Mouse (Mus musculus) T-cell, adult 2 months (primary cell): ENCODE measurements around the gene Map1s.

Source experiments
- DNase-seq: peaks from one replicate; pipeline ENCODE4 v3.0.0; 2022; ENCODE audit warnings: low spot score

Gene Map1s

GRCm38 (mm10) chr8:70905831-70906736, at the start of gene Map1s:
TSS of gene Map1s (plus strand) at chr8:70905932.
- DNase-seq: peak; percentile 72

- no peak for DNase-seq
Measured at GRCm38 (mm10) chr8:70856028-70856427, 49.7 kb upstream of the Map1s start.

GRCm38 (mm10) chr8:70856541-70857197, 49.1 kb upstream of the Map1s start:
- no peak for DNase-seq

GRCm38 (mm10) chr8:70857516-70857915, 48.2 kb upstream of the Map1s start:
- no peak for DNase-seq

DNA sequence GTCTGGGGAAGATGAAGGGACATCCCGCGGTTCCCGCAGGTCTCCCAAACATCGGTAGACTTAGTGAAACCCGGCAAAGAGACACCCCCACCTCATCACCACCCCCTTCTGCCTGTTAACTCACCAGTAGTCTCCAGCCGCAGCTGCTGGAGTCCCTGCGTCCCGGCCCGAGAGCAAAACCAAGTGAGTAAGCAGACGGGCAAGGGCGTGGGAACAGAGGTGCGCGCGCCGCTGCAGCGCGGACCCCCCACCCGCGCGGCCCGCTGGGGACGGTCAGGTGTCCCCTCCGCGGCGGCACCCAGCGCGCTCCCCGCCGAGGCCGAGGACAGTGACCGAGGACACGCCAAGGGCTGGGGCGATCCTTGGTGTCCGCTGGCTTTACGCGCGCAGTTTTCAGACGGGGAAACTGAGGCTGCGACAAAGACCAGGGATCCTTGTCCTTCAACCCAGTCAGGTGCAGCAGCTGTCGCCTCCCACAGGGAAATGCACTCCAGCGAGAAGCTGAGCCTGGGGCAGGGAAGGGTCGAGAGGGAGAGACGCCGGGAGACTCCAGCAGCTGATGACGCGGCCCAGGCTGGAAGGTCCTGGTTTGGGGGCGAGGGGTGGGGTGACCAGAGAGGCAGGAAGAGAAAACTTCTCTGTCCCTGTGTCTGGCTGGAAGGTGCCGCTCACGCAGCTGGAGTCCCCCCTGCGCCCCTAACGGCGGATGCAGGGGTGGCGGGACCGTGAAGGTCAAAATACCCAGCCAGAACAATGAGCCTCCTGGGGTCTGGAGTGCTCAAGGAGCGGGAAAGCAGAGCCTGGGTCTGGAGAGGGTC, 42.7 kb upstream of the Map1s start, which contains the start of gene Kcnn1:
Kcnn1 (minus strand) TSS at position 435 of the 818 bp plus-strand sequence.
- no peak for DNase-seq

GRCm38 (mm10) chr8:70863956-70864711, 41.6 kb upstream of the Map1s start:
- DNase-seq: peak; percentile 26

DNA sequence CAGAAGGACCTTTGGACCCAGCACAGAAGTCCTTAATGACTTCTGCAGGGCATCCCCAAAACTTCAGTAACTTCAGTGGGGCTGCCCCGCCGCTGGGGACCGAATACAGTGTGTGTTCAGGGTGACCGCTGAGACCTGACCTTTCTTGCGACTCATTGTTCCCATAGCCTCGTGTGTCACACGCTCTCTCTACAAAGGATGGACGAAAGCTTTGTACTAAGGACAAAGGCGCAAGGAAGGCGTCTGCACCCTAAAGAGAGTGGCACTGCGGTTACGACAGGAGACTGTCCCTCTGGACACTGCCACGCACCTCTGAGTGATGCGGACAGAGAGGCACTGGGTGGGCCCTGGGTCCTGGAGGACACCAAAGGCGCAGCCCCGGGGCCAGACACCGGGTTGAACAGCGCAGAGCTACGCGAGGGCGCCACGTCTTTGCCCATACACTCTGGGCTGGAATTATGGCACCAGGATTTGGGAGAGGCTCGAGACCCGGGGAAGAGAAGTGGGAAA, 41.0 kb upstream of the Map1s start:
- no peak for DNase-seq

DNA sequence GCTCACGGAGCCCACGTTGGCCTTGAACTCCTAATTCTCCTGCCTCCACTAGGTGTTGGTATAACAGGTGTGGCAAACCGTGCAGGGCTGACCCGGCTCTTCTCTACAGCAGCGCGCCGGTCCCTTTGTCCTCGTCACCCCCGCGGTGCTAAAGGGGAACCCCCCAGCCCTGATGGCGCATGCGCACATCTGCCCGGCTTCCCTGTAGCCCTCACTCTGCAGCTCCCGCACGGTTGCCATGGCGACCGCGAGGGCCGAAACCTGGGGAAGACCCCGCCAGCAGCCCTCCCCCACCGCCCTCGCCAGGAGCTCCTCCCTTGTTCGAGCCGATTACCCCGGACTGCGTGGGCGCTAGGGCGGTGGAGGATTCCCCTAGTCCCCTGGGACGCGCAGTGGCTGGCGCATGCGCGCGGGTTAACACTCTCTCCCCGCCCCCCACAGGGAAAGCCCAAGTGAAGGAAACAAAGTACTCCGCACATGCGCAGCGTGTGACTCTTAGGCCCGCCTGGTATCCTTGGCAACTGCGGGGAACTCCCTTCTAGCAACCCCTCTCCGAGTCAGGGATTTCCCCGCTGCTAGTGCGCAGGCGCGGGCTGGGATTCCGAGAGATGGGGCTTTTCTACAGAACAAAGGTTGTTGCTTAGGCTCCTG, 40.3 kb upstream of the Map1s start:
- DNase-seq: peak; percentile 100

- DNase-seq: no peak
Measured at GRCm38 (mm10) chr8:70866001-70866520, 39.7 kb upstream of the Map1s start.

GRCm38 (mm10) chr8:70866566-70866965, 39.2 kb upstream of the Map1s start:
- DNase-seq: no peak

DNA sequence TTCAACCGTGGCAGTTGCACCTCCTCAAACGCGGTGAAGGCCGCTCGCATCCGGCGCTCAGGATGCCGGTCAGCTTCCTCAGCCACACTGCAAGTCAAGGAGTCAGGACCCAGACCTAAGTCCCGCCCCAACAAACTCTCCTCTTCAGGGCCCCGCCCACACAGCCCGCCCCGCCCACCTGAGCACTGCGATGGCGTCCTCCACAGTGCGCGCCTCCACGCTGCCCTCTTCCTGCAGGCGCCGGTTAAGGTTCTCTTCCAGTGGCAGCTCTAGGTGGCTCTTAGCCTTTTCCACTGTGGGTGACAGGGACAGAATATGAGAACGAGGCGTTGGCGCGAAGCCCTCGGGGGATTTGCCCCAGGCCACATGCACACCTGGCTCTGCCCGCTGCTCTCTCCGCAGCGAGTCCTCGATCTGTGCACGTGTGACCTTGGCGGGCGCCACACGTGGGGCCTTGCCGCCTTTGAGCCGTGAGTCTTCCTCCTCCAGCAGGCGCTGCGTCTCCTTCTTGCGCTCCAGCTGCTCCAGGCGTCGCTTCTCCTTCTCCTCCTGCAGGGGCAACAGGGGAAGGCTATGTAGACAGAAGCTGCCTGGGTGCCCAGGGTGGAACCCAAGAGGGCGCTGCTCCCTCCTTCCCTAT, 37.1 kb upstream of the Map1s start:
- peak; percentile 52 for DNase-seq

DNA sequence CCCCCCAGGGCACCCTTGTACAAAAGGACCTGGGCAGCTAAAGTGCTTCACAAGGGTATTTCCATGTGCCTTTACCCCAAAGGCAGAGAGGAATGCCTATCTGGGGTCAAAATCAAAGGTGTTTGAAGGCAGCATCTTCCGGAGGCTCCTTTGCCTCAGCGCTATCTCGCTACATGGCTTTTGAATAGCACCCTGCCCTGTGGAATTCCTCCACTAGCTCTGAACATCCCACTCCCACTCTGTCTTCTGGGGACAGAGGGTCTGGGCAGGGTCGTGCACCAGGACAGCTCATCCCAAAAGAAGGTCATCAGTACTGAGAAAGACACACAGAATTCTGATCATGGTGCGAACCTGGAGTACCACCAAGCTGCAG, 36.5 kb upstream of the Map1s start:
- DNase-seq: no peak

- peak; percentile 75 for DNase-seq
Measured at GRCm38 (mm10) chr8:70869601-70870041, 36.1 kb upstream of the Map1s start.

DNA sequence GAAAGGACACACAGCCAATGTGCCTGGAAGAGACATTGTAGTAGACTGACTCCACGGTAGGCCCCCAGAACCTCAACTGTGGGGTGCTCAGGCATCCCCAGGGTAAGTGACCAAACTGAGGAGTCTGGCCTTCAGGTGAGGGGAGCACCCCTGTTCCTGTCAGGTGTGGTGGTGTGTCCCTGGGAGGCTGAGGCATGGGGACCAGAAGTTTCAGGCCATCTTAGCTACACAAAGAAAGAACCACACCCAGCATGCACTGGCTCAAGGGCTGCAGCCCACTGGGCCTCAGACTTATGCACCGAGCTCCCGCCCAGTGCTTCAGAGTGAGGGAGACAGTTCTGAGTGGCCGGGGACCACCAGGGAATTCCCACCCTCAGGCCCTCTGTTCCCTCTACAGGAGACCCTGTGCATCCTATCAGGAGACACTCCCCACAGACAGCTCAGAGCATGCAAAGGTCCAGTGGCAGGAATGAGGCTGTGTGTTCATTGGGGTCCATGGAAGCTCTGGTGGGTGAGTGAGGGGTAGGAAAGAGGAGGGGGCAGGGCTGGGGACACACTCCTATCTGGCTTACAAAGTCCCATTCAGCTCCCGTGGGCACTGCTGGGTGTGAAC, 34.4 kb upstream of the Map1s start:
- no peak for DNase-seq

- DNase-seq: no peak
Measured at GRCm38 (mm10) chr8:70872643-70873363, 32.9 kb upstream of the Map1s start.

DNA sequence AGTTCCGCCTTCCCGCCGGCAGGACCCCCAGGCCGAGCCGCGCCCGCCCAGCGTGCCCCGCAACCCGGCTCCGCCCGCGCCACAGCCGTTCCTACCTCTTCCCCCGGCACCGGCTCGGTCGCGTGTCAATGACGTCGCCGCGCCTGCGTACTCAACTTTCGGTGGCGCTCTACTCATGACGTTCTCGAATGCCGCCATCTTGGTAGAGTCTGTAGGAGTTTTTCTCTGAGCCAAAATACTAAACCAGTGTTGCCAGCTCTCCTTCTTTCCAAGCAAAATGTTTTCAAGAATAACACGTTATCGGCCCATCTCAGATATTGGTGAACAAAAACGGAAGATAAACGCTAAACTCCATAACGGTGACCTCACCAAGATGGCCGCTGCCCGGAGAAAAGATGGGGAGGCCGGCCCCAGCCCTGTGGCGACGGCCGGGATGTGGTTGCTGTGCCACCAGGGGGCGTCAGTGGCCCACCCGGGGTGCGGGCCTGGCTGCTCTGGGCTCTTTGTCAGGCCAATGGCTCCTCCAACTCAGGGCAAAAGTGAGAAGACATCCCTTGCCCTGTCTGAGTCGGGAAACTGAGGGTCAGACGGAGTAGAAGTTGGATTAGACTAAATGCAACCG, 32.3 kb upstream of the Map1s start, which contains the start of gene Ccdc124:
Ccdc124 (minus strand) TSS at position 572 of the 622 bp plus-strand sequence.
- DNase-seq: peak; percentile 94

DNA sequence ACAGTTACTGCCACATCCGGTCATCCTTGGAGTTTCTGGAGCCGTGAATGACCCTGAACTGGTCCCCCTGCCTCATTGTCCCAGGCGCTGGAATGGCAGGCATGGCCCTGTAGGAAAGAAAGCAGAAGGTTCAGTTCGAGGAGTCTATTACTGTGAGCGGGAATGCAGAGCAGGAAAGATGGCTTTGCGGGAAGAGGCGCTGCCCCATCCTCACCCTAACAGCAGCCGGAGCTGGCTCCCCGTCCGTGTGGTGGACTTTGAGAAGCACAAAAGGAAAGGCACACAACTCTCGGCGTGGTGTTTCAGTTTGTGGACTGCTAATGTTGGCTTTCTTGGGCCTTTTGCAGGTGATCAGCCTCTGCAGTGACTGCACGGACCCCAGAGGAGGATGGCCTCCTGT, 31.3 kb upstream of the Map1s start:
- DNase-seq: no peak

GRCm38 (mm10) chr8:70876382-70876781, 29.4 kb upstream of the Map1s start:
- no peak for DNase-seq
